Mouse (Mus musculus): ENCODE data around the gene Hist4h4. TPM values are rescaled to one million over a fixed set of nuclear protein-coding genes. Genes with fewer than 3 reads are reported as not detected.

Hist4h4 gene
- total RNA-seq (2023): 10 to 100 TPM; 19.9 to 23.3 TPM

GRCm38 (mm10) chr6:136803739-136804633, at the start of gene Hist4h4:
Hist4h4 (minus strand) TSS chr6:136804415.

GRCm38 (mm10) chr6:136835352-136835751, 31.1 kb upstream of the Hist4h4 start, which contains the start of gene Smco3:
Smco3 (minus strand) TSS chr6:136835452.

GRCm38 (mm10) chr6:136827881-136828561, 23.8 kb upstream of the Hist4h4 start, which contains the start of gene Wbp11:
Wbp11 (minus strand) TSS chr6:136828233.

GRCm38 (mm10) chr6:136827516-136827880, 23.3 kb upstream of the Hist4h4 start, which contains the start of gene BC049715:
BC049715 (plus strand) TSS chr6:136827626.

GRCm38 (mm10) chr6:136808014-136808417, 3.8 kb upstream of the Hist4h4 start, which contains the start of gene H2afj:
H2afj (plus strand) TSS chr6:136808244.

GRCm38 (mm10) chr6:136781377-136781986, 22.7 kb downstream of the Hist4h4 start, which contains the start of gene Gucy2c:
Gucy2c (minus strand) TSS chr6:136781765.

Other genes with a start within 250 kb of the Hist4h4 start
- 1 to 10 TPM; 2.9 to 5.1 TPM for gene Plbd1, start 142.5 kb downstream of the Hist4h4 start, total RNA-seq (2023)
- not detected for gene Gucy2c, start 22.6 kb downstream of the Hist4h4 start, total RNA-seq (2023)
- 10 to 100 TPM; 73.5 to 81.5 TPM for gene H2afj, start 3.8 kb upstream of the Hist4h4 start, total RNA-seq (2023)
- gene BC049715, start 23.2 kb upstream of the Hist4h4 start, total RNA-seq (2023): 1 to 10 TPM; 4.2 to 9.3 TPM
- gene Wbp11, start 23.8 kb upstream of the Hist4h4 start, total RNA-seq (2023): 100 to 1,000 TPM; 158 to 169 TPM
- under 1 TPM in 1 of 2 experiments, not detected in 1; 0.41 TPM for gene Smco3, start 31.0 kb upstream of the Hist4h4 start, total RNA-seq (2023)
- 1 to 10 TPM; 4.6 to 7.1 TPM for gene Art4, start 53.3 kb upstream of the Hist4h4 start, total RNA-seq (2023)
- not detected for gene Mgp, start 71.4 kb upstream of the Hist4h4 start, total RNA-seq (2023)
- gene Erp27, start 117.8 kb upstream of the Hist4h4 start, total RNA-seq (2023): 10 to 100 TPM; 19.5 to 22.2 TPM
- gene Pde6h, start 119.4 kb upstream of the Hist4h4 start, total RNA-seq (2023): under 1 TPM in 1 of 2 experiments, not detected in 1; 0.09 TPM
- 1,000 to 10,000 TPM; 1,038 to 1,047 TPM for gene Arhgdib, start 137.5 kb upstream of the Hist4h4 start, total RNA-seq (2023)